Mouse (Mus musculus) heart, adult 2 months (tissue): ENCODE data around the gene Gipc2.

Experiments
- CTCF ChIP-seq: fragments of 200-600 bp; IDR thresholded peaks from 2 replicates; pipeline ENCODE4 v1.8.1; 2022; ENCODE audit warnings: antibody characterized with exemption, mild to moderate bottlenecking, moderate library complexity
- POLR2A ChIP-seq: fragments of 200-500 bp; IDR thresholded peaks from 2 replicates; pipeline ENCODE4 v1.6.1; 2011; ENCODE audit warnings: mild to moderate bottlenecking, low read depth, low read length, control low read depth; ENCODE audit not compliant: insufficient read depth

- TF ChIP-seq CTCF (no peak), POLR2A (no peak)
Measured at GRCm38 (mm10) chr3:152179285-152179684, 13.3 kb upstream of the Gipc2 start.
